Mouse (Mus musculus) leukemia stem cell, adult 10-12 weeks (primary cell): Measurements from ENCODE around the gene Rbm33. TPM values are rescaled to one million over a fixed set of nuclear protein-coding genes. Genes with fewer than 3 reads are reported as not detected.

Experiments
- polyA plus RNA-seq: library from polyadenylated mRNA; stranded (reverse); fragments of >175 nt; gene quantifications from 2 replicates; pipeline ENCODE4 v1.2.3, GENCODE M21; 2012; ENCODE audit warnings: low replicate concordance

Rbm33 gene
- 59.8 and 60.1 TPM in 2 replicates for polyA plus RNA-seq

DNA sequence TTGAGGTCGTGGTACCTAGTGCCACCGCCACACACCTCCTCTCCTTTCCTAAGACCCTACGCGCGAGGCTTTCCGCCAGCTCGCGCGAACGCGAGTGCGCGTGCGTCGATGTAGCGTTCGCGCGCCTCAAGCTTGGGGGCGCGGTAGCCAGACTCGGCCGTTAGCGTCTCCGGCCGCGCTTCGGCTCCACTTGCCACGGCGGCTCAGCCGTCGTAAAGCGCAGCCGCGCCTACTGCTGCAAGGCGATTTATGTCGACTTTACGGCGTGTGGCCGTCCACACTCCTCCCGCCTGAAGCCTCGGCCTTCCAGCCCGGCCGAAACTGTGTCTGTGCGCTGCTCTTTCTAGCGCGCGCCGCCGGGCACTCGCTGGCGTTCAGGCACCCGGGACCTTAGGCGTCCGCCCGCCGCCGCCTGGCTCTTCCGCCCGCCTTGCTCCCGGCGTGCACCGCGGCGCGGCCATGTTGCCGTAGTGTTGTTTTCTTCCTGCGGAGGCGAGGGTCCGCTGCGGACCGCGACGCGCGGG, at the start of gene Rbm33:
Gene Rbm33, plus strand, starts transcription at position 400 of the 524 bp plus-strand sequence.

DNA sequence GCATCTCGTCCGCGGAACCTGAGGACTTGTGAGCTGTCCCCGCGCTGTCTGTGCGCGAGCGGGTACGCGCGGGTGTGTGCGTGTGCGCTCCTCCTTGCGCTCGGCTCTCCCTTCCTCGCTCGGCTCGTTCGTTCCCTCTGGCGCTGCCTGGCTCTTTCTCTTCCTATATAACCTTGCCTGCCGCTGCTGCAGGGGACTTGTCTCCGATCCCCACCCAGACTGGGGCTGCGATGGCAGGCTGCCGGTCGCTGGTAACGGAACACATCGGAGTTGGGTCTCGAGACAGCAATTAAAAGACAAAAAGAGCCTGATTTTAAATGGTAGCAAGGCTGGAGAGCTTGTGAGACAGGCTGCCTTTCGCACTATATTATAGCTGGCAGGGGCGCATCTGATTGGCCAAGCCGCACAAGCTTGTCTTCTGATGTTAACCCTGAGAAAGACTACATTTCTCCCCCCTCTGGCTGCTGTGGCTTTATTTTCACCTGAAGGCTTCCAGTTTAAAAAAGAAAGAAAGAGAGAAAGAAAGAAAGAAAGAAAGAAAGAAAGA, 149.9 kb downstream of the Rbm33 start, which contains the start of gene Shh:
Gene Shh, minus strand, starts transcription at position 497 of the 547 bp plus-strand sequence.

Other genes starting within 250 kb of the Rbm33 start
- 14.9 and 16.4 TPM in 2 replicates for gene Insig1, start 245.8 kb upstream of the Rbm33 start, polyA plus RNA-seq
- gene En2, start 151.4 kb upstream of the Rbm33 start, polyA plus RNA-seq: not detected in 2 replicates
- not detected in 2 replicates for gene Cnpy1, start 71.3 kb upstream of the Rbm33 start, polyA plus RNA-seq
- gene Shh, start 150.1 kb downstream of the Rbm33 start, polyA plus RNA-seq: not detected in 2 replicates